Mouse (Mus musculus): Measurements from ENCODE around the gene Tpbgl. TPM values are rescaled to one million over a fixed set of nuclear protein-coding genes. Genes with fewer than 3 reads are reported as not detected.
A peak's percentile ranks its signal among the peaks of the same experiment; 100 is the strongest.

Gene Tpbgl
- total RNA-seq, 2 experiments from 2014 or later = 3.7 to 5.2 TPM

DNA sequence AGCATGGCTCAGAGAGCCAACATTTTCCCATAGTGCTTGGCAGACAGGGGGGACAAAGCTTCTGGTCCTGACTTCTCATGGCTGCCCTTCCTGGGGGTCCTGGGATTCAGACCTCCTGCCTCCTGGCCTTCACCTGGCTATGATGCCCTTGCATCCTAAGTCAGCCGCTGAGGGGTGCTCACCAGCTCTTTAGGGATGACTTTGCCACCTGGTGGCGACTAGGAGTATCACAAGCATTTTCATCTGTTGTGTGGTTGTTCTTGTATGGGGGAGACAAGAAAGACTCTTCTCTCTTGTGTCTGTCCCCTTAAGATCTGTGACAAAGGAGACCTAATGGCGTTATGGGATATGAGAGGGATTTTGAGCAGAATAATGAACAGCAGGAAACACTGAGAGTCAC lies 36.8 kb downstream of the Tpbgl start:
- intact Hi-C loops (cut with DNase I) = loop anchor here (1.0 to 2.0 kb wide), 2 partner anchors 33 to 90 kb away; no protein-coding TSS in a partner anchor
- peak; percentile 73 to 83 for DNase-seq (ENCODE audit: low spot score in 2 of 2)

DNA sequence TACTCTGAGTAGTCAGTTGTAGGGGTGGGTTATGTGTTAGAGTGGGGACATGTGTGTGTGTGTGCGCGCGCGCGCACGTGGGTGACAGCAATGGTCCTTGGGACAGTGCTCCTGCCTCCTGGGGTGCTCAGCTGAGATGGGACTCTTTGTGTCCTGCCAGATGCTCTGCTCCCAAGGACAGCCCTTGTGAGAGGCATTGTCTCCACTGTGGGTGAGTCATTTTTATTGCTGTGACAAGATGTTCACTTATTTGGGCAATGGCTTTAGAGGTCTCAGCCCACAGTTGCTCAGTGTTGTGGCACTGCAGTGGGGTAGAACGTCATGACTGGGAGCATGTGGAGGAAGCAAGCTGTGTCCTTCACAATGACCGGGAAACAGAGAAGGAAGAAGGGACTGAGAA lies 40.9 kb downstream of the Tpbgl start:
- DNase-seq (ENCODE audit: low spot score in 2 of 2) = no peak
- intact Hi-C loops (cut with DNase I) = no loop called here

DNA sequence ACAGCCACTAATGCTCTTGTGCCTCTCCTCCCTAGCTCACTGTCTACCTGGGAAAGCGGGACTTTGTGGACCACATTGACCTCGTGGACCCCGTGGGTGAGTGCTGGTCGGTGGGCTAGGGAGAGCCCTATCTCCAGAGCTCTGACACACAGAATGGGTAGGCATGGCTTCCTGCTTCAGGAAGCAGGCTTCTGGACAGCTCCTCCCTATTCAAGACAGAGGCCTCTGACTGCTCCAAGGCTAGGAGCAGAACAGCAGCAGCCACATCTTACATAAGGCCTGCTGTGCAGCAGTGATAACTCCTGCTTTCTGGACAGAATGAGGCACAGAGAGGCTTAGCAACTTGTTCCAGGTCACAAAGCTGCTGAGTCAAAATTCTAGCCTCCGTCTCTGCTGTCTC lies 43.3 kb downstream of the Tpbgl start:
- intact Hi-C loops (cut with DNase I) = no loop called here

DNA sequence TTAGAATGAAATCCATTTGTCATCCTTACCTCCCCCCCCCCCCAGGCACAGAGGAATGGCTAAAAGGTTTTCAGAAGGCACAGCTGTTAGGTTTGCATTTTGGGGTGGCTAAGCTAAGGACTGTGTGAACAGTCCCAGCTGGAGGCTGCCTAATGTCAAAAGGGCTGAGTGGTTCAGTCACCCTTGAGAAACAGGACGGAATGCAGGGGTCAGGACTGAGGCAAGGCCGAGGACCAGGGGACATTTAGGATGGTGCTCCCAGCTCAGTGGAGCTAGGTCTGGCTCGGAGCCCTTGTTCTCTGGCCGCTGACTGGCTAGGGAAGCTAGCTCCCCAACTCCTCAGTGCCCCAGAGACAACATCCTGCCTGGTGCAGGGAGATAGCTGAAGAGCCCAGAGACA lies 44.0 kb downstream of the Tpbgl start:
- intact Hi-C loops (cut with DNase I) = no loop called here
- no peak for DNase-seq (ENCODE audit: low spot score in 2 of 2)

More for the DNA sequence above, 43.3 kb downstream of the Tpbgl start:
- no peak for DNase-seq (ENCODE audit: low spot score in 2 of 2)

DNA sequence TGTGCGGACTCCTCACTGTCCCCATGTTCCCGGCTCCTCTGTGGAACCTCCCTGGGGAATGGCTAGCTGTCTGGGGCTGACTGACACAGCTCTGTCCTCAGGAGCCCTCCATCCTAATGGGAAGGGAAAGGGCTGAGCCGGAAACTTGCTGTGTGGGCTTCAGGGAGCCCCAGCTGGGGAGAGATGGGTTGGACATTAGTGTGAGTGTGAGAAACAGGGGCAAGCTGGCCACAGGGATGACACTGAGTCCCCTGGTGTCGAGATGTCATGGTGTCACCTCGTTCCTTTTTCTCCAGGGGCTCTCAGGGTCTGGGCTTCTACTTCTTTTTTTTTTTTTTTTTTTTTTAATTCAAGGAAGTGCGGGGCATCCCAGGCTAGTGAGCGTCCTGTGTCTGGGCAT lies 44.6 kb downstream of the Tpbgl start:
- no peak for DNase-seq (ENCODE audit: low spot score in 2 of 2)
- intact Hi-C loops (cut with DNase I) = no loop called here

DNA sequence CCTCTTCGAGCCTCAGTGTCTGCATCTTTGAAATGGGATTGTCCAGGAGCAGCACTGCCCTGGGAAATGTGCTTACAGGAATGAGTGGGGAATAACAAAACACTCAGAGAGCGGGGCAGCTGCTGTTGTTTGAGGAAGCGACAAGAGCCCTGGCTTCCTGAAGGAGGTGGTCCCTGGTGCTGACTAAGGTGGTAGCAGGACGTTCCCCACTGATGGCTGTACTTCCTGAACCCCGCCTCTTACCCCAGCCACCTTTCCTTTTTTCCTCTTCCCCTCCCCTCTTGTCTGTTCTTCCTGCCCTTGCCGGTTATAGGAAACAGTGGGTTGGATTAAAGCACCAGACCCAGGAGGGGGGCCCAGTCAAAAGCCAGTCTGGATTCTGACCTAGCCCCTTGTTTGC lies 46.7 kb downstream of the Tpbgl start:
- intact Hi-C loops (cut with DNase I) = no loop called here
- no peak for DNase-seq (ENCODE audit: low spot score in 2 of 2)

GRCm38 (mm10) chr7:99579491-99580190 lies 47.3 kb downstream of the Tpbgl start:
- peak; percentile 37 to 86 for DNase-seq (ENCODE audit: low spot score in 2 of 2)
- intact Hi-C loops (cut with DNase I) = no loop called here

DNA sequence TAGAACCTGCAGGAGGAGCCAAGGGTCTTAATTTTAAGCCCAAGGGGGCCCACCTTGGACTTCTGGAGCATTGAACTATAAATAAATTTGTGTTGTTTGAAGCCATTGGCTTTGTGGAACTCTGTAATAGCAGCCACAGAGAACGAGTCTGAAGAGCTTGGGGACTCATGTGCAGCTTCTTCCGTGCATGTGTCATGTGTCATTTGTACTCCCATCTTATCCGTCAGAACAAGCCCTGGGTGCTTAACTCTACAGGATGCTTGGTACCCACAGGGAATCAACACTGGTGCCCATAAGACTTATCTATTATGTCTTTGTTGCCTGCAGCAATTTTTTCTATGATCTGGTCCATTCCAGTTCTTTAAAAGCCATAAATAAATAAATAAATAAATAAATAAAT lies 48.7 kb downstream of the Tpbgl start:
- intact Hi-C loops (cut with DNase I) = no loop called here
- no peak for DNase-seq (ENCODE audit: low spot score in 2 of 2)

Other genes with a start within 250 kb of the Tpbgl start
- gene Gdpd5, start 245.7 kb downstream of the Tpbgl start, total RNA-seq (2021) = 10 to 100 TPM; 40.0 to 46.2 TPM
- gene Klhl35, start 161.1 kb downstream of the Tpbgl start, total RNA-seq (2021) = 1 to 10 TPM; 2.8 to 3.3 TPM
- gene Rps3, start 143.4 kb downstream of the Tpbgl start, total RNA-seq (2021) = 100 to 1,000 TPM; 230 to 233 TPM
- 100 to 1,000 TPM; 180 to 181 TPM for gene Arrb1, start 91.6 kb downstream of the Tpbgl start, total RNA-seq (2021)
- gene Slco2b1, start 84.2 kb upstream of the Tpbgl start, total RNA-seq (2021) = 10 to 100 TPM; 13.8 to 14.7 TPM
- gene Olfr520, start 103.2 kb upstream of the Tpbgl start, total RNA-seq (2021) = not detected
- not detected for gene Olfr521, start 136.4 kb upstream of the Tpbgl start, total RNA-seq (2021)
- 1 to 10 TPM; 2.8 to 2.9 TPM for gene Neu3, start 201.3 kb upstream of the Tpbgl start, total RNA-seq (2021)
- 1 to 10 TPM in 1 of 2 experiments, under 1 TPM in 1; 0.78 to 1.2 TPM for gene Xrra1, start 232.0 kb upstream of the Tpbgl start, total RNA-seq (2021)
- gene Spcs2, start 236.4 kb upstream of the Tpbgl start, total RNA-seq (2021) = 100 to 1,000 TPM in 1 of 2 experiments, 10 to 100 TPM in 1; 93.5 to 102 TPM